Mouse (Mus musculus): Measurements from ENCODE around the gene Amer1. TPM values are rescaled to one million over a fixed set of nuclear protein-coding genes. Genes with fewer than 3 reads are reported as not detected.

Amer1 gene
- total RNA-seq (2022) = 1 to 10 TPM; 4.0 to 6.3 (median 4.6) TPM

- peak; percentile 93 for DNase-seq (ENCODE audit: low spot score)
Observed at GRCm38 (mm10) chrX:95444776-95445111, at the start of gene Amer1. Gene Amer1, minus strand, starts transcription at chrX:95444872.

- no peak for DNase-seq (ENCODE audit: low spot score)
Observed at GRCm38 (mm10) chrX:95457166-95457565, 12.5 kb upstream of the Amer1 start.

DNA sequence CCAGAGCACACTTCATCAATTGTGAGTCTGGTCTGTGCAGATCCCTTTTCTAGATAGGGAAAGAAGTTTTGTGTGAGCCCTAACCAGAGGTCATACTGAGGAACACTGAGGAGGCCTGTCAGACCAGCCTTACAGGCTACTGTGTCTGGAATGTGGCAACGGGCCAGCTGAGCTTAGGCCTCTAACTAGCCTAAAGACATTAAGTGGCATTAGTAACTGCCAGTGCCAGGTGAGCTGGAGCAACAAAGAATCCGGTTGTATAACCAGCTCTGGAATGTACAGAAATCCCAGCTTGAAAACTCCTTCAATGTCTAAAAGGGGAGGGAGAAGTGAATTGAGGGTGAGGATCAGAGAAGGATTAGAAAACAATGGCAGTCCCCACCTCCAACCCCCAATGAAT, 1.2 kb upstream of the Amer1 start:
- no peak for DNase-seq (ENCODE audit: low spot score)

GRCm38 (mm10) chrX:95445141-95445540, 469 bp upstream of the Amer1 start:
- DNase-seq (ENCODE audit: low spot score) = no peak

DNA sequence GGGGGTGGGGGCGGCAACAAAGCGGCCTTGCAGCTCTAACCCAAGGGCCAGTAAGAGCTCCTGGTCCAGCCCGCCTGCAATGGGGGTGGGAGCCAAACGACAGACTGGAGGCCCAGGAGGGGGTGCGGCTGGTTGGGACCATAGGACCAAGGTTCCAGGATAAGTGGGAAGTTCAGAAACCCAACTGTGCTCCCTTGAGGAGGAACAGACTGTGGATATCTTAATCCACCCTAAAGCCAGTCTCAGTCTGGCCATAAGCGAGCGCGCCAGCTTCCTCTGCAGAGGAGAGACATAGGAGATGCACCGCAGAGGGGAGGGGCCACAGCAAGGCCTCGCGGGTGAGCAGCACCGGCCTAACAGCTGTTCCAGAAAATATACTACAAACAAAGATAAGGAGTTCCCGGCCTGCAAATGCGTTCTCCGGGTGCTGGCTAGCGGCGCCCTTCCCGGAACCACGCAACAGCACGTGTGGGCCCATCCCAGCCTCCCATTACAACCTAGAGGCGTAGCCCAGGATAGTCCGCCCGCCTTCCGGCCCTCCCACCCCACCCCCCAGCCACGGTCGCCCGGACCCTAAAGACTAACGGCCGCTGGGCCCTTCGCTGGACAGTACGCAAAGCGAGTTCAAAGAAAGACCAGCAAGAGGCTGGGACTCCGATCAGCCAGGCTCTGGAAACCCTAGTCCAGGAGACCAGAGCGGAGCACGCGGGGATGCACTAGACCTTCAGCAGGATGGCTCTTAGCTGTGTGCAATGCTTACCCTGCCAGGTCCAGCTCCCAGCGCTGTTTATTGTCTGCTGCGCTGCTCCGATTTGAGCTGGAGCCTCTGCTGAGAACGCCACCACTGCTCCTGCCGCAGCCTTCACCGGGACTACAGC, 535 bp downstream of the Amer1 start:
- peak; percentile 49 for DNase-seq (ENCODE audit: low spot score)

GRCm38 (mm10) chrX:95443390-95443789, 1.3 kb downstream of the Amer1 start:
- DNase-seq (ENCODE audit: low spot score) = no peak

- DNase-seq (ENCODE audit: low spot score) = no peak
Observed at GRCm38 (mm10) chrX:95442261-95442660, 2.4 kb downstream of the Amer1 start.

- no peak for DNase-seq (ENCODE audit: low spot score)
Observed at GRCm38 (mm10) chrX:95441290-95441689, 3.4 kb downstream of the Amer1 start.

GRCm38 (mm10) chrX:95438491-95438890, 6.2 kb downstream of the Amer1 start:
- DNase-seq (ENCODE audit: low spot score) = no peak

DNA sequence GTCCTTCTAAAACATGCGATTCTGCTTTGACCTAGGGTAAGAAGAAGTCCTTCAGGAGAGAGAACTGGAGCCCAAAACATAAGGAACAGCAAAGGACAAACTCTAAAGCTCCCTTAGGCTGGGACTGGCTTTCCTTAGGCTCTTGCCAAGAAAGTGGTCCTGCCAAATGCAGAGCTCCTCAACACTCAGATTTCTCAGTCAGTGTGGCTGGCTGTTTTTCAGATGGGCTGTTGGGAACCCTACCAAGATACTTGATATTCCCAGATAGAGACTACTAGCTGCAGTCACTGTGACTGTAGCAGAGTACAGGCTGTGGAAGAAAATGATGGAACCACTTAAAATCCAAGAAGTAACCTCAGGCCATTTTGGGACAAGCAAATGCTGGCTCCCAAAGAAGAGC, 7.4 kb downstream of the Amer1 start:
- no peak for DNase-seq (ENCODE audit: low spot score)

GRCm38 (mm10) chrX:95373101-95373500, 71.6 kb downstream of the Amer1 start:
- DNase-seq (ENCODE audit: low spot score) = no peak

Other genes starting within 250 kb of the Amer1 start
- 10 to 100 TPM; 13.1 to 23.2 (median 15.3) TPM for gene Arhgef9, start 248.0 kb downstream of the Amer1 start, total RNA-seq (2022)
- 10 to 100 TPM; 11.2 to 15.2 (median 13.4) TPM for gene Asb12, start 113.1 kb upstream of the Amer1 start, total RNA-seq (2022)
- gene Pfn5, start 113.2 kb upstream of the Amer1 start, total RNA-seq (2022) = not detected
- gene Zc4h2, start 213.6 kb upstream of the Amer1 start, total RNA-seq (2022) = 1 to 10 TPM; 1.1 to 1.5 (median 1.3) TPM